Mouse (Mus musculus): ENCODE measurements at regions not wholly inside any gene's neighbourhood (a gene's known extent, or its start where the extent isn't known, plus 50 kb on each side); places are given as distances from the start of the nearest gene placed in this dataset.

GRCm38 (mm10) chr12:35291941-35292341, 242.9 kb downstream of the Ahr start:
- TF ChIP-seq CTCF (IDR thresholded peaks at IDR 0.05; ENCODE audit: low read depth) = no peak
- no peak for TF ChIP-seq EP300 (IDR thresholded peaks at IDR 0.05; ENCODE audit: low read depth)
